Mouse (Mus musculus) adrenal gland (tissue): Measurements from ENCODE around the gene Mmp14.

ENCODE experiments used
- intact Hi-C: fragments of 180-260 bp; cut with DNase I; formaldehyde crosslinking; loops from one replicate; pipeline ENCODE4 v1.15.1; 2025

Mmp14 gene

GRCm38 (mm10) chr14:54412629-54413170 is 18.7 kb upstream of the Mmp14 start:
- intact Hi-C loops = loop anchor here (5.0 kb wide), 3 partner anchors 35 to 185 kb away; no protein-coding TSS in a partner anchor

DNA sequence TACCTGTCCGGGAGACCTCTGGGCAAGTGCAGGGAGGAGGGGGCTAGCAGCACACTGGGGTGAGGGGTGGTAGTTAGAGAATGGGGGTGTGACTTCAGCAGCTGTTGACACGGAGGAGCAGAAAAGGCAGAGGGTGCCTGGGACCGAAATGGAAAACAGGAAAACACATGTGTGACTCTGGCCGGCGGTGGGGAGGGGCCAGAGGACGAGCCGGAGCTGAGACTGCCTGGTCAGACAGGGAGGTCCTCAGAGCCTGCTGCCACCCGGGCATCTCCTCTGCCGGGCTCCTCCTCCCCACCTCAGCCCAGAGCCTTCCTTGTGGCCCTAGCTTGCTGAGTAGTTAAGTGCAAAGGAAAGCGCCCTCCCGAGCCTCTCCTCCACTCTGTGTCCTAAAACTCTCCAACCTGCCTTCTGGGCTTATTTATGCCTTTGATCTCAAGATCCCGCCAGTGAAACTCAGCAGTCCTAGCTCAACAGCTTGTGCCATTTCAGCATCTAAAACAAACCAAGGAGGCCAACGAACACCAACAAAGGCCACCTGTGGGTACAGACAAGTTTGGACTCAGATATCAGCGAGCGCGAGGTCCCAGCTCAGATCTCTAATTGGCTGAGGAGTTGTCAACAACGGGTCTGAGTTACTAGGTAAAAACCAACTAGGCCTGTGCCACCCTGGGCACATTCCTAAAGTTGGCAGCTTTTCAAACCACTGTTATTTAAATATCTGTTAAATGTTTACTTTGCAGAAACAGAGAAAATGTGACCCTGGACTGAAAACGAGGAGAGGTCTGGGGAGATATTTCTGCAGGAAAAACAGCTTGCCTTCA is 17.3 kb upstream of the Mmp14 start:
- intact Hi-C loops = loop anchor here (5.0 kb wide), 3 partner anchors 33 to 187 kb away; no protein-coding TSS in a partner anchor

DNA sequence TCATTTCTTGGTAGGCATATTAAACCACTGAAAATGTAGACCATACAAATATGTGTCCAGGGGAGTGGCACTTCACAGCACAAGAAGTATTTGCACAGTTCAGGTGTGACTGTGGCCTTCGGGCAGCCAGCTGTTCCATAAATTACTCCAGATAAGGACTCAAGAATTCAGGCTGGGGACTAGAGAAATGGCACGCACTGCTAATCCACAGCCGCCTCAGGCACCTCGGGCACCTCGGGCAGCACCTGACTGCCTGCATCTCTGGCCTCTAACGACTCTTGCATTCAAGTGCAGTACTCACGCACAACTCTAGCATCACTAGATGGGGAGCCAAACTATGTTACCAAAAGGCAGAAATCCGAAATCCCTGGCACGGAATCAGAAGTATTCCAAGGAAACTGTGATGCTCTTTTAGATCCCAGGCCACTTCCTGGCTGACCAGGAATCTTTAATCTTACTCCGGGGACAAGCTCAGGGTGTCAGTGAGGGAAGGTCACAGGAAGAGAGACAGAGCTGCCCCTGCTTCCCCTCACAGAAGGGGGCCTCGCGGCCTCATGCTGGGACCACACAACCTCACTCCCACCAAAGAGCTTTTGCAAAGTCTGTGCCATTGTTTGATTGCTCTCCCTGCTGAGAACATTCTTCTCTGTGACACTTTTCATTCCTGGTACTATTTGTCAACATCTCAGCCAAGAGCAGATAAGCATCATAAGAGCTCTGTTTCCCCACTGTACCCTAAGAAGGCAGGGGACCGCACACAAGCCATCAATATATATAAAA is 16.0 kb upstream of the Mmp14 start:
- intact Hi-C loops = no loop called here

DNA sequence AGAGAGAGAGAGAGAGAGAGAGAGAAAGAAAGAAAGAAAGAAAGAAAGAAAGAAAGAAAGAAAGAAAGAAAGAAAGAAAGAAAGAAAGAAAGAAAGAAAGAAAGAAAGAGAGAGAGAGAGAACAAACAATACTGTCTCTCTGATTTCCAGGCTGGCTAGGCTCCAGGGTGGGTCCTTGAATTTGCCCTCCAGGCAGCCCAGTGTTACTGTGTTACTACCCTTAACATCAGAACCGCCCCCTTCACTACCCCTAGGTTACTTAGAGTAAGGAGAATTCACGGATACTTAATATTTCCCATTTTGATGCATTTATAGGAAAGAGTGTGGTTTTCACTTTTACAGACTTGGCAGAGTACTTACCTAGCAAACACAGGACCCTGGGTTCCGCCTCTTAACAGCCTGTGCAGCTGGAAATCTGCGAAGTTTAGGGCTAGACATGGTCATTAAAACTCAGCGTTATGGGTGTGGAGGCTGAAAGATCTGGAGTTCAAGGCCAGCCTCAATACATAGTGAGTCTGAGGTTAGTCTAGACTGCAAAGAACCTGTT is 15.1 kb upstream of the Mmp14 start:
- intact Hi-C loops = no loop called here

DNA sequence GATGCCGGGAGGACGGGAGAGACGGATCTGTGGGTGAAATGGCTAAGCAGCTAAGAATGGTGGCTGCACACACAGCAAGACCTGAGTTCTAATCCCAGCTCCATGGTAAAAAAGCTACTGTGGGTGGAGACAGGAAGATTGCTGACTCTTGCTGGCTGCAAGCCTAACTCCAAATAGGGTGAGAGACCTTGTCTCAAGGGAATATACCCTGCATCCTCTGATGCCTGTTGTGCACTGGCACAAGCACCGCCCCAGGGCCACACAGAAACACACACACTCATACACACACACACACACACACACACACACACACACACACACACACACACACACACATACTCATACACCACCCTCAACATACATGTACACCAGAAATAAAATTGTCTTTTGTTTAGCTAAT is 14.6 kb upstream of the Mmp14 start:
- intact Hi-C loops = no loop called here

- intact Hi-C loops = no loop called here
Observed at GRCm38 (mm10) chr14:54417623-54418081, 13.8 kb upstream of the Mmp14 start, which contains the start of gene Slc7a7. Slc7a7 (minus strand) TSS chr14:54417780.

DNA sequence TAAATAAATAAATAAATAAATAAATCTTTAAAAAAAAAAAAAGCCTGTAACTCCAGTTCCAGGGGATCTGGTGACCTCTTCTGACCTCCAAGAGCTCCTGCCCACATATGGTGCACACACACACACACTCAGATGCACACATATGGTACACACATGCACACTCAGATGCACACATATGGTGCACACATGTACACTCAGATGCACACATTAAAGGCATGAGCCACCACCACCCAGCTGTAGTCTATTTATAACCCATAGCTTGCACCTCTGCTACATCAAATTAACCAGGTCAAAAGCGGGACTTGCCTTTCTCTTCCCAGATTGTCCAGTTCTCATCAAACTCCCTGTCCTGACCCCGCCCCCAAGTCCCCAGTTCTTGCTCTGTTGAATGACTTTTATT is 10.4 kb upstream of the Mmp14 start:
- intact Hi-C loops = loop anchor here (5.0 kb wide), 1 partner anchor 36 kb away; no protein-coding TSS in a partner anchor

GRCm38 (mm10) chr14:54423406-54423805 is 8.0 kb upstream of the Mmp14 start:
- intact Hi-C loops = loop anchor here (5.0 kb wide), 1 partner anchor 34 kb away; no protein-coding TSS in a partner anchor

- intact Hi-C loops = loop anchor here (5.0 kb wide), 1 partner anchor 33 kb away; no protein-coding TSS in a partner anchor
Observed at GRCm38 (mm10) chr14:54424634-54425033, 6.8 kb upstream of the Mmp14 start.

DNA sequence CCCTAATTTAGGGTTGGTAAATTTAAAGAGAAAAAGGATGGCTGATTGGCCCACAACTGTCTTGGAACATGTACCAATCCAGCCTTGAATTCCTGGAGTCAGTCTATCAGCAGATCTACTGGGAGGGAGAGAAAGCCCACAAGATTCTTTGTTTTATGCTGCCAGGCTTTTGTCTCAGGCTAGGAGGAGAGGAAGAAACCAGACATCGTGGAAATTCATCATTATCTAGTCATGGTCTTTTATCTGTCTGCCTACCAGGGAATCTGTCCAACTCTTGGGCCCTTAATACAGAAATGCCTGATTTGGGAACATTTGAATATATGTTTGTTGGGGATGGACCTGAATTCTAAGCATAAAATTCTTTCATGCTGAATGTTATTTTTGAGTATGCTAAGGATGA is 5.9 kb upstream of the Mmp14 start:
- intact Hi-C loops = no loop called here

DNA sequence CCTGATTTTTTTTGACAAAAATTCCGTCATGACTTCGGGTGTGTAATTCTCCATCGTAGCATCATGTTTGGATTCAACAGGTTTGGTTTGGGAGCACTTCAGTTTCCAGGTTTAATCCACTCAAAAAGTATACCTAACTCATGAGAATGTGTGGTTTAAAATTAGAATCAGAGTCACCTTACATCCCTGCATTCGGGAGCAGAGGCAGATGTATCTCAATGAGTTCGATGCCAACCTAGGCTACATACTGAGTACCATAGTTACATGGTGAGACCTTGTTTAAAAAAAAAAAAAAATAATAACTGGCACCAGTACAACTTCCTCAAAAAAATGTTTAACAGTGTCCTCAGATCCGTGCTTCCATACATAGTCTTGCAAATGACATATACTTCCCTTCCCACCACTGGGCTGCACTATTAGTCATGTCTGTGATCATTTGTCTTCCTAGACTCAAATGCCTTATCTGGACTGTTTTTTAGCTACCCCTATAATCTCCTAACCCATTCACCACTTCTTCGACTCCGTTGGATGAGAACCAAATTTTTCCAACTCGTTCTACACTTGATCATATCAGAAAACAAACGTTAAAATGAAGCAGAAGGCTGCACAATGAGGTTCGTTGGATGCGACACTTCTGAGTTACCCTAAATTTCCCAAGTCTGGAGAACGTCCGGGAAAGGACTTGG is 5.3 kb upstream of the Mmp14 start:
- intact Hi-C loops = no loop called here

GRCm38 (mm10) chr14:54426689-54427398 is 4.6 kb upstream of the Mmp14 start, which contains the start of gene Mrpl52:
Mrpl52 (plus strand) TSS chr14:54426909.
- intact Hi-C loops = no loop called here

DNA sequence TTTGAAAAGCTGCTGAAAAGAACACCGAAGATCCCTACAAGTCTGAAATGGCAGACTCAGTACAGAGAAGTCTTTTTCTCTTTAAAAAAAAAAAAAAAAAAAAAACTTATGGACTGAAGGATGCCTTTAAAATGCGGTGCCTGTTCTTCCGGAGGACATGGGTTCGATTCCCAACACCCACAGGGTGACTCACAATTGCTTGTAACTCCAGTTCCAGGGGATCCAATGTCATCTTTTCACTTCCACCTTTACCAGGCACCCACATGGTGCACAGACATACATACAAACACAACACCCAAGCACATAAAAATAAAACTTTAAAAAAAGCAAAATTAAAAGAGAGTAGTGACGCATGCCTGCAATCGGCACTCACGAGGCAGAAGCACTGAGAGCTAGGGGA is 3.7 kb upstream of the Mmp14 start:
- intact Hi-C loops = no loop called here

- intact Hi-C loops = no loop called here
Observed at GRCm38 (mm10) chr14:54428421-54428820, 3.0 kb upstream of the Mmp14 start.

DNA sequence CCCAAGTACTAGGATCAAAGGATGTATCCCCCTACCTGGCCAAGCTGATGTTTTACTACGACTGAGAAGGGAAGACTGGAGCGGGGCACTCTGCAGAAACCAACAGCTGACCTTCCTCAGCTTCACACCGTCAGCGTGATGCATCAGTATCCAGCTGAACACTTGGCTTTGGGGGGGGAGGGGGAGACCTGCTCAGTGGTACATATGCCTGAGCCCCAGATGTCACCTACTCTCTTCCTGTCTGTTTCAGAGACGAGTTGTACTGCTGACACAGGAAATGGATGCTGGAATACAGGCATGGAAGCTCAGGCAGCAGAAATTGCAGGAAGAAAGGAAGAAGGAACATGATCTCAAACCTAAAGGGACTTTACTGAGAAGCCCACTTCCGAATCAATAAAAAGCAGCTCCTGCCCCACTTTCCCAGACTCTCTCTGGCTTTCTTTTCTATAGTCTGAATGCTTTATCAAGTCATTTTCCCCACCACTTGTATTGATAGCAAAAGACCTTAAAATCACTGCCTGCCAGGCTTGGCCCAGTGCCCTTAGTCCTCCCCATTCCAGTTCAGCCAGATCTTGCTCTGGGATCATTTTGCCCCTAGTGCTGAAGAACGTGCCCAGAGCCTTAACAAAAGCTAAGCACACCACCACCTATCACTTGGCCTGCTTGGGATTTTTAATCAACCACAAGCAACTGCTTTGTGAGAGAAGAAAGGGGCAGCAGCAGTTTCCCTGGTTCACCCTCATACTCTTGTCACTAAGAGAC is 1.9 kb upstream of the Mmp14 start:
- intact Hi-C loops = no loop called here

- intact Hi-C loops = no loop called here
Observed at GRCm38 (mm10) chr14:54430406-54431145, 836 bp upstream of the Mmp14 start.

- intact Hi-C loops = no loop called here
Observed at GRCm38 (mm10) chr14:54432078-54432836, 845 bp downstream of the Mmp14 start.
